Mouse (Mus musculus) lung, adult 2 months (tissue): ENCODE measurements around the gene Icos.

Experiments used
- CTCF ChIP-seq: fragments of 200-500 bp; IDR thresholded peaks from 2 replicates; pipeline ENCODE4 v1.5.1; 2011; ENCODE audit warnings: mild to moderate bottlenecking, low read length, control low read depth; ENCODE audit not compliant: insufficient read depth
- POLR2A ChIP-seq: fragments of 200-500 bp; IDR thresholded peaks from 2 replicates; pipeline ENCODE4 v1.6.1; 2011; ENCODE audit warnings: low read depth, mild to moderate bottlenecking, control low read depth, low read length, borderline replicate concordance; ENCODE audit errors: extremely low read depth

- no peak for TF ChIP-seq CTCF
- no peak for TF ChIP-seq POLR2A
Observed at GRCm38 (mm10) chr1:60930397-60930796, 47.3 kb upstream of the Icos start.
